Mouse (Mus musculus) CH12.LX (cell line): ENCODE data around the gene Nmrk1. TPM values are rescaled to one million over a fixed set of nuclear protein-coding genes. Genes with fewer than 3 reads are reported as not detected.

Experiments used
- DNase-seq: peaks from one replicate; pipeline ENCODE4 v3.0.0-alpha.2; 2013; ENCODE audit errors: extremely low read depth
- H3K27ac ChIP-seq: 2 replicates; pipeline ENCODE4 v1.5.1; 2012; ENCODE audit warnings: low read depth, mild to moderate bottlenecking, control low read depth, moderate library complexity; ENCODE audit not compliant: insufficient read depth
- H3K27me3 ChIP-seq: replicated peaks from 2 replicates; pipeline ENCODE3; 2012; ENCODE audit warnings: inconsistent platforms
- H3K36me3 ChIP-seq, 2 experiments: replicated peaks in 1 of 2; 2 replicates each; pipeline versions ENCODE3 to v1.6.1; 2012; ENCODE audit warnings: inconsistent platforms in 1 of 2, low read length in 1 of 2, mild to moderate bottlenecking in 1 of 2, mixed read lengths in 1 of 2, moderate library complexity in 1 of 2; ENCODE audit not compliant: control insufficient read depth in 1 of 2, insufficient read depth in 1 of 2
- H3K4me1 ChIP-seq, 2 experiments: 2 replicates each; pipeline ENCODE4 v1.6.1; 2012; ENCODE audit warnings: inconsistent platforms in 1 of 2, moderate library complexity in 1 of 2; ENCODE audit not compliant: insufficient read depth in 2 of 2, control insufficient read depth in 1 of 2
- H3K4me2 ChIP-seq: 2 replicates; pipeline ENCODE4 v1.6.1; 2012; ENCODE audit warnings: low read depth, mild to moderate bottlenecking, control low read depth; ENCODE audit not compliant: poor library complexity, insufficient read depth, severe bottlenecking
- H3K4me3 ChIP-seq, 3 experiments: fragments of 150-350 bp in 1 of 3; sonication (generic) in 1 of 3; replicated peaks in 1 of 3; 2 replicates each; pipeline versions ENCODE3 to v1.5.1; 2011 to 2012; ENCODE audit warnings: low read depth in 2 of 3, low read length in 2 of 3, mild to moderate bottlenecking in 2 of 3, moderate library complexity in 2 of 3, control low read depth in 1 of 3, improper control_type of control experiment in 1 of 3, inconsistent platforms in 1 of 3, mixed read lengths in 1 of 3; ENCODE audit not compliant: poor library complexity in 1 of 3
- H3K79me2 ChIP-seq: replicated peaks from 2 replicates; pipeline ENCODE4 v1.6.1; 2012; ENCODE audit warnings: mild to moderate bottlenecking, moderate library complexity; ENCODE audit not compliant: control insufficient read depth, poor library complexity, insufficient read depth, severe bottlenecking; ENCODE audit errors: extremely low read depth
- H3K9ac ChIP-seq: 2 replicates; pipeline ENCODE4 v1.6.1; 2012; ENCODE audit warnings: low read depth, mild to moderate bottlenecking, control low read depth, moderate library complexity; ENCODE audit not compliant: insufficient read depth
- H3K9me3 ChIP-seq: replicated peaks from 2 replicates; pipeline ENCODE3; 2012; ENCODE audit warnings: low read length, inconsistent platforms, mixed read lengths
- BHLHE40 ChIP-seq: IDR thresholded peaks from 2 replicates; pipeline ENCODE4 v1.6.1; 2011; ENCODE audit warnings: mild to moderate bottlenecking, low read depth, low read length, improper control_type of control experiment
- CHD2 ChIP-seq: IDR thresholded peaks from 2 replicates; pipeline ENCODE4 v1.6.1; 2011; ENCODE audit warnings: low read length, improper control_type of control experiment
- CTCF ChIP-seq, 2 experiments: IDR thresholded peaks in 1 of 2; conservative IDR thresholded peaks in 1 of 2; 2 replicates each; pipeline ENCODE4 v1.5.1; 2011 to 2012; ENCODE audit warnings: low read depth in 2 of 2, low read length in 2 of 2, improper control_type of control experiment in 1 of 2, inconsistent platforms in 1 of 2, mild to moderate bottlenecking in 1 of 2, moderate library complexity in 1 of 2
- E2F4 ChIP-seq: IDR thresholded peaks from 2 replicates; pipeline ENCODE4 v1.6.1; 2011; ENCODE audit warnings: low read depth, low read length, improper control_type of control experiment; ENCODE audit not compliant: insufficient replicate concordance
- ELF1 ChIP-seq: IDR thresholded peaks from 2 replicates; pipeline ENCODE4 v1.6.1; 2014; ENCODE audit warnings: low read depth, mild to moderate bottlenecking, inconsistent platforms, low read length, improper control_type of control experiment
- ETS1 ChIP-seq: conservative IDR thresholded peaks from 2 replicates; pipeline ENCODE4 v1.6.1; 2012; ENCODE audit warnings: low read depth, mild to moderate bottlenecking, inconsistent platforms, low read length, improper control_type of control experiment, moderate library complexity
- HCFC1 ChIP-seq: IDR thresholded peaks from 2 replicates; pipeline ENCODE4 v1.6.1; 2012; ENCODE audit warnings: low read depth, mild to moderate bottlenecking, inconsistent platforms, low read length, improper control_type of control experiment
- MAX ChIP-seq: IDR thresholded peaks from 2 replicates; pipeline ENCODE4 v1.6.1; 2011; ENCODE audit warnings: low read length, improper control_type of control experiment
- MXI1 ChIP-seq: IDR thresholded peaks from 2 replicates; pipeline ENCODE4 v1.6.1; 2011; ENCODE audit warnings: mild to moderate bottlenecking, low read depth, low read length, improper control_type of control experiment
- NELFE ChIP-seq: IDR thresholded peaks from 2 replicates; pipeline ENCODE4 v1.6.1; 2011; ENCODE audit warnings: low read depth, low read length, improper control_type of control experiment
- NRF1 ChIP-seq: IDR thresholded peaks from 2 replicates; pipeline ENCODE4 v1.6.1; 2014; ENCODE audit warnings: low read depth, mild to moderate bottlenecking, inconsistent platforms, low read length, improper control_type of control experiment, moderate library complexity
- POLR2A ChIP-seq: IDR thresholded peaks from 2 replicates; pipeline ENCODE4 v1.6.1; 2011; ENCODE audit warnings: low read depth, mild to moderate bottlenecking, improper control_type of control experiment, low read length
- RAD21 ChIP-seq: IDR thresholded peaks from 2 replicates; pipeline ENCODE4 v1.6.1; 2011; ENCODE audit warnings: low read depth, mild to moderate bottlenecking, low read length, improper control_type of control experiment, moderate library complexity
- TCF12 ChIP-seq: IDR thresholded peaks from 2 replicates; pipeline ENCODE4 v1.6.1; 2014; ENCODE audit warnings: low read depth, mild to moderate bottlenecking, inconsistent platforms, low read length, improper control_type of control experiment
- UBTF ChIP-seq: IDR thresholded peaks from 2 replicates; pipeline ENCODE4 v1.6.1; 2012; ENCODE audit warnings: low read depth, mild to moderate bottlenecking, inconsistent platforms, low read length, improper control_type of control experiment, moderate library complexity
- dilution Hi-C: fragments of 300-500 bp; cut with MboI; formaldehyde crosslinking; loops from 2 replicates; pipeline ENCODE4 v1.14.3; 2020; ENCODE audit warnings: low sequenced_read_pairs; ENCODE audit not compliant: extremely low pct_unique_long_range_greater_than_20kb, extremely low pct_ligation_motif_present
- in situ Hi-C: fragments of 300-500 bp; cut with MboI; formaldehyde crosslinking; loops from 3 replicates; pipeline ENCODE4 v1.14.3; 2019; ENCODE audit warnings: low sequenced_read_pairs, low pct_ligation_motif_present, low pct_unique_long_range_greater_than_20kb, mixed read lengths
- polyA plus RNA-seq: library from polyadenylated mRNA; unstranded; fragments of >175 nt; gene quantifications from 2 replicates; pipeline ENCODE4 v1.2.1, GENCODE M21; 2012; ENCODE audit warnings: low read depth; ENCODE audit not compliant: insufficient read length
- total RNA-seq, 2 experiments: library from RNA; depleted of rRNA; stranded (reverse); fragments of 300-350 nt in 1 of 2; fragments of >200 nt in 1 of 2; gene quantifications; 2 replicates each; pipeline ENCODE4 v1.2.3; 2012 to 2014

Gene Nmrk1
- total and polyA plus RNA-seq, 3 experiments, result 9.7 to 10.1 (median 9.8) TPM

GRCm38 (mm10) chr19:18670608-18671007 is 38.9 kb downstream of the Nmrk1 start, which contains the start of gene Carnmt1:
TSS of gene Carnmt1 (plus strand) at chr19:18670764.
- dilution Hi-C loops, result no loop called here

GRCm38 (mm10) chr19:18671056-18671741 is 39.4 kb downstream of the Nmrk1 start:
- Histone ChIP-seq H3K4me2 (peak overlapping the region; percentile 100), H3K4me3 (peak overlapping the region; percentile 61 to 99 (median 93)), H3K36me3 (peaks cover 2 to 16% of the 10 kb centered on the region in 2 experiments), H3K4me1 (peaks cover 7 to 42% of the 10 kb centered on the region in 2 experiments; a peak in 3 of 4 replicates), H3K9ac (peak overlapping the region; percentile 93), H3K27me3 (no peaks in the 10 kb centered on the region), H3K79me2 (peaks cover 50% of the 10 kb centered on the region), H3K9me3 (no peaks in the 10 kb centered on the region), H3K27ac (peak overlapping the region; percentile 62)
- dilution Hi-C loops (no loop called here), in situ Hi-C loops (no loop called here)
- TF ChIP-seq UBTF (peak; percentile 87), ETS1 (no peak), MAX (peak; percentile 19; the same call in 1 of the 2 replicates), CTCF (conservative IDR thresholded peaks at IDR 0.05 in 1 of 2, IDR thresholded peaks at IDR 0.05 in 1 of 2; ENCODE audit: low read depth in 2 of 2, low read length in 2 of 2) (no peak), MXI1 (peak; percentile 58; the same call in 1 of the 2 replicates)
- peak; percentile 34 for DNase-seq

More at GRCm38 (mm10) chr19:18670608-18671007, 38.9 kb downstream of the Nmrk1 start, which contains the start of gene Carnmt1:
- TF ChIP-seq HCFC1 (peak; percentile 43; the same call in 1 of the 2 replicates), BHLHE40 (0 out of 2 replicates have a peak, but pooled peaks have one; percentile 14), CHD2 (no peak), RAD21 (no peak), NELFE (peak; percentile 8; the same call in 1 of the 2 replicates), NRF1 (peak; percentile 88), POLR2A (peak; percentile 46; the same call in 1 of the 2 replicates), ELF1 (peak; percentile 86), TCF12 (peak; percentile 48; the same call in 1 of the 2 replicates), E2F4 (no peak)
- peaks cover 44% of the 10 kb centered on the region for H3K79me2 ChIP-seq
- peak within 1 kb of the TSS; percentile 100 for H3K4me2 ChIP-seq
- H3K4me1 ChIP-seq, result peaks cover 7 to 36% of the 10 kb centered on the region in 2 experiments; a peak in 3 of 4 replicates
- in situ Hi-C loops, result no loop called here
- peak within 1 kb of the TSS; percentile 61 to 99 (median 93) for H3K4me3 ChIP-seq
- H3K27me3 ChIP-seq, result no peaks in the 10 kb centered on the region
- DNase-seq, result peak; percentile 97
- H3K36me3 ChIP-seq, result peaks cover 0 to 12% of the 10 kb centered on the region in 2 experiments
- peak within 1 kb of the TSS; percentile 62 for H3K27ac ChIP-seq
- no peaks in the 10 kb centered on the region for H3K9me3 ChIP-seq
- H3K9ac ChIP-seq, result peak within 1 kb of the TSS; percentile 93
